Mouse (Mus musculus): Measurements from ENCODE around the gene Dnal4. TPM values are rescaled to one million over a fixed set of nuclear protein-coding genes. Genes with fewer than 3 reads are reported as not detected.

Gene Dnal4
- polyA plus RNA-seq, 1 experiment = 66.8 TPM

DNA sequence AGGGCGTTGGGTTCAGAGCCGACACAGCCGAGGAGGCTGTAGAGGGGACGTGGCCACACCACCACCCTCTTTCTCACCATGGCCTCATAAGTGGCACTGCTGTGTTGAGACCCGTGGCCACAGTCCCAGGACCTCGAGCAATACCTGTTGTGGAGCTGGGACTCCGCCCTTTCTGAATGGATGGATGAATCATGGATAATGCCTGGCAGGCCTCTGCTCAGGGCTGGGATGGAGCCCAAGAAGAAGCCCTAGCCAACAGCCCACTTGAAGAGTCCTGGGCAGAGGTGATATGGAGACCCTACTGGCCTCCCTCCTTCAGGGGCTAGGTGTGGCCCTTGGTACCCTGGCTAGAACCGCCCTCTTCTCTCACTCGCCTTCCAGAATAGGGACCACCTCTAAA is 14.6 kb downstream of the Dnal4 start:
- no peaks in the 10 kb centered on the region for H3K27me3 ChIP-seq (ENCODE audit: control insufficient read depth, insufficient read depth, insufficient read length)
- H3ac ChIP-seq (ENCODE audit: control insufficient read depth, insufficient read length) = no peak overlapping the region
- no peaks in the 10 kb centered on the region for H3K79me2 ChIP-seq (ENCODE audit: control insufficient read depth, insufficient read depth)
- H3K36me3 ChIP-seq (ENCODE audit: control insufficient read depth, insufficient read depth) = peaks cover 6% of the 10 kb centered on the region
- TF ChIP-seq POLR2A (IDR thresholded peaks at IDR 0.05; ENCODE audit: insufficient read length, low read depth) (no peak), REST (IDR thresholded peaks at IDR 0.05; ENCODE audit: insufficient read depth, insufficient read length) (no peak), USF1 (IDR thresholded peaks at IDR 0.05; ENCODE audit: low read depth) (no peak), MYOG (IDR thresholded peaks at IDR 0.05; ENCODE audit: control insufficient read depth in 1 of 3, insufficient read depth in 1 of 3, insufficient read length in 2 of 3, low read depth in 2 of 3) (no peak), E2F4 (IDR thresholded peaks at IDR 0.05; ENCODE audit: insufficient read depth) (no peak), TCF12 (IDR thresholded peaks at IDR 0.05; ENCODE audit: insufficient read depth, poor library complexity, severe bottlenecking) (no peak), MYOD1 (IDR thresholded peaks at IDR 0.05; ENCODE audit: control insufficient read depth in 1 of 3, insufficient read length in 2 of 3, low read depth in 2 of 3) (no peak), MAX (IDR thresholded peaks at IDR 0.05; ENCODE audit: low read depth) (no peak), SRF (IDR thresholded peaks at IDR 0.05; ENCODE audit: control insufficient read depth, insufficient read length, low read depth) (no peak)
- no peak overlapping the region for H3K4me3 ChIP-seq
- no peak overlapping the region for H3K4me2 ChIP-seq (ENCODE audit: low read depth)

DNA sequence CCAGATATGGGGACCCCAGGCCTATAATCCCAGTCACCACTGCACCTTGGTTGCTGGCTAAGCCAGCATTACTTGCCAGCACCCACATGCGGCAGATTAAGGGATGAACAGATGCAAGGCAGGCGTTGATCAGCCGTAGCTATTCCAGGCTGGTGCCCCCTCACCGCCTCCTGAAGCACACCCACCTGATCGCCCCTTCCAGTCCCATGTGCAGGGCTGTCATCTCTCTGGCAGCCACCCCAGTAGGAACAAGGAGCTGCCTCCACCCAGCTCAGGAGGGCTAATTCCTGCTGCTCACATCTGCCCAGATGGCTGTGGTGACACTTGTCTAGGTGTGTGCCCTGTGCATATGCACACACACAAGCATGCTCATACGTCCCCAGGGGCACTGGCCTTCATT is 16.7 kb downstream of the Dnal4 start:
- H3K4me3 ChIP-seq = no peak overlapping the region
- no peaks in the 10 kb centered on the region for H3K27me3 ChIP-seq (ENCODE audit: control insufficient read depth, insufficient read depth, insufficient read length)
- no peak overlapping the region for H3ac ChIP-seq (ENCODE audit: control insufficient read depth, insufficient read length)
- no peak overlapping the region for H3K4me2 ChIP-seq (ENCODE audit: low read depth)
- no peaks in the 10 kb centered on the region for H3K79me2 ChIP-seq (ENCODE audit: control insufficient read depth, insufficient read depth)
- peaks cover 6% of the 10 kb centered on the region for H3K36me3 ChIP-seq (ENCODE audit: control insufficient read depth, insufficient read depth)
- no peak for TF ChIP-seq E2F4 (IDR thresholded peaks at IDR 0.05; ENCODE audit: insufficient read depth)
- no peak for TF ChIP-seq MYOG (IDR thresholded peaks at IDR 0.05; ENCODE audit: control insufficient read depth in 1 of 3, insufficient read depth in 1 of 3, insufficient read length in 2 of 3, low read depth in 2 of 3)
- no peak for TF ChIP-seq USF1 (IDR thresholded peaks at IDR 0.05; ENCODE audit: low read depth)
- TF ChIP-seq MYOD1 (IDR thresholded peaks at IDR 0.05; ENCODE audit: control insufficient read depth in 1 of 3, insufficient read length in 2 of 3, low read depth in 2 of 3) = peak in 1 of 3 experiments; percentile 9
- TF ChIP-seq POLR2AphosphoS2 (IDR thresholded peaks at IDR 0.05; ENCODE audit: insufficient read length, low read depth) = no peak
- no peak for TF ChIP-seq MAX (IDR thresholded peaks at IDR 0.05; ENCODE audit: low read depth)
- no peak for TF ChIP-seq POLR2A (IDR thresholded peaks at IDR 0.05; ENCODE audit: insufficient read length, low read depth)
- no peak for TF ChIP-seq CEBPB (IDR thresholded peaks at IDR 0.05; ENCODE audit: insufficient read depth, poor library complexity, severe bottlenecking)
- TF ChIP-seq REST (IDR thresholded peaks at IDR 0.05; ENCODE audit: insufficient read depth, insufficient read length) = no peak

GRCm38 (mm10) chr15:79757118-79757517 is 20.5 kb downstream of the Dnal4 start:
- peak overlapping the region; percentile 14 for H3K4me2 ChIP-seq (ENCODE audit: low read depth)
- no peak for TF ChIP-seq CEBPB (IDR thresholded peaks at IDR 0.05; ENCODE audit: insufficient read depth, poor library complexity, severe bottlenecking)
- no peaks in the 10 kb centered on the region for H3K79me2 ChIP-seq (ENCODE audit: control insufficient read depth, insufficient read depth)

GRCm38 (mm10) chr15:79755977-79756625 is 21.5 kb downstream of the Dnal4 start:
- no peak for TF ChIP-seq CEBPB (IDR thresholded peaks at IDR 0.05; ENCODE audit: insufficient read depth, poor library complexity, severe bottlenecking)
- TF ChIP-seq TCF12 (IDR thresholded peaks at IDR 0.05; ENCODE audit: insufficient read depth, poor library complexity, severe bottlenecking) = peak; percentile 34
- peak; percentile 31 for TF ChIP-seq POLR2AphosphoS2 (IDR thresholded peaks at IDR 0.05; ENCODE audit: insufficient read length, low read depth)
- TF ChIP-seq MYOD1 (IDR thresholded peaks at IDR 0.05; ENCODE audit: control insufficient read depth in 1 of 3, insufficient read length in 2 of 3, low read depth in 2 of 3) = peak; percentile 69 to 89 (median 84)
- peak in 2 of 3 experiments; percentile 34 to 51 for TF ChIP-seq MYOG (IDR thresholded peaks at IDR 0.05; ENCODE audit: control insufficient read depth in 1 of 3, insufficient read depth in 1 of 3, insufficient read length in 2 of 3, low read depth in 2 of 3)
- Histone ChIP-seq H3K4me2 (ENCODE audit: low read depth) (peak overlapping the region; percentile 14), H3ac (ENCODE audit: control insufficient read depth, insufficient read length) (no peak overlapping the region), H3K4me3 (no peak overlapping the region), H3K79me2 (ENCODE audit: control insufficient read depth, insufficient read depth) (no peaks in the 10 kb centered on the region), H3K27me3 (ENCODE audit: control insufficient read depth, insufficient read depth, insufficient read length) (no peaks in the 10 kb centered on the region), H3K36me3 (ENCODE audit: control insufficient read depth, insufficient read depth) (no peaks in the 10 kb centered on the region)

More at GRCm38 (mm10) chr15:79757118-79757517, 20.5 kb downstream of the Dnal4 start:
- H3ac ChIP-seq (ENCODE audit: control insufficient read depth, insufficient read length) = no peak overlapping the region
- no peak overlapping the region for H3K4me3 ChIP-seq
- H3K36me3 ChIP-seq (ENCODE audit: control insufficient read depth, insufficient read depth) = no peaks in the 10 kb centered on the region
- H3K27me3 ChIP-seq (ENCODE audit: control insufficient read depth, insufficient read depth, insufficient read length) = no peaks in the 10 kb centered on the region

GRCm38 (mm10) chr15:79755176-79755575 is 22.5 kb downstream of the Dnal4 start:
- TF ChIP-seq POLR2AphosphoS2 (IDR thresholded peaks at IDR 0.05; ENCODE audit: insufficient read length, low read depth) (peak; percentile 68), MYOD1 (IDR thresholded peaks at IDR 0.05; ENCODE audit: control insufficient read depth in 1 of 3, insufficient read length in 2 of 3, low read depth in 2 of 3) (no peak)

More at GRCm38 (mm10) chr15:79755176-79755575, 22.5 kb downstream of the Dnal4 start:
- Histone ChIP-seq H3K4me2 (ENCODE audit: low read depth) (no peak overlapping the region), H3K79me2 (ENCODE audit: control insufficient read depth, insufficient read depth) (no peaks in the 10 kb centered on the region), H3ac (ENCODE audit: control insufficient read depth, insufficient read length) (no peak overlapping the region), H3K27me3 (ENCODE audit: control insufficient read depth, insufficient read depth, insufficient read length) (no peaks in the 10 kb centered on the region), H3K4me3 (no peak overlapping the region), H3K36me3 (ENCODE audit: control insufficient read depth, insufficient read depth) (no peaks in the 10 kb centered on the region)

Measured in myocyte (in vitro differentiated cells).